Mouse (Mus musculus) spleen, adult 2 months (tissue): ENCODE measurements at regions not wholly inside any gene's neighbourhood (a gene's known extent, or its start where the extent isn't known, plus 50 kb on each side); places are given as distances from the start of the nearest gene placed in this dataset.

Source experiments
- DNase-seq, 2 experiments: peaks; one replicate each; pipeline versions ENCODE4 v3.0.0 to v3.0.0-alpha.2; 2012 to 2021; ENCODE audit warnings: low spot score in 2 of 2, low read depth in 1 of 2
- H3K27ac ChIP-seq: fragments of 200-500 bp; 2 replicates; pipeline ENCODE4 v1.5.1; 2012; ENCODE audit warnings: low read length, inconsistent platforms; ENCODE audit not compliant: insufficient read depth
- H3K27me3 ChIP-seq: fragments of 200-500 bp; 2 replicates; pipeline ENCODE4 v1.6.1; 2012; ENCODE audit warnings: mild to moderate bottlenecking, moderate library complexity, low read length, inconsistent platforms; ENCODE audit not compliant: control insufficient read depth, insufficient read depth
- H3K36me3 ChIP-seq: fragments of 200-500 bp; 2 replicates; pipeline ENCODE4 v1.6.1; 2012; ENCODE audit warnings: mild to moderate bottlenecking, low read length, inconsistent platforms; ENCODE audit not compliant: control insufficient read depth, insufficient read depth
- H3K4me1 ChIP-seq: fragments of 200-500 bp; 2 replicates; pipeline ENCODE4 v1.6.1; 2011; ENCODE audit warnings: inconsistent platforms; ENCODE audit not compliant: control insufficient read depth, insufficient read depth, insufficient read length
- H3K4me3 ChIP-seq: fragments of 200-500 bp; 2 replicates; pipeline ENCODE4 v1.5.1; 2011; ENCODE audit warnings: mild to moderate bottlenecking, inconsistent platforms; ENCODE audit not compliant: insufficient read depth, insufficient read length; ENCODE audit errors: extremely low read depth
- CTCF ChIP-seq: fragments of 200-500 bp; IDR thresholded peaks from 2 replicates; pipeline ENCODE4 v1.5.1; 2011; ENCODE audit warnings: mild to moderate bottlenecking, inconsistent platforms; ENCODE audit not compliant: insufficient read depth, insufficient read length, insufficient replicate concordance; ENCODE audit errors: extremely low read depth
- POLR2A ChIP-seq: fragments of 200-500 bp; IDR thresholded peaks from 2 replicates; pipeline ENCODE4 v1.6.1; 2011; ENCODE audit warnings: low read depth, low read length, inconsistent platforms
- WGBS: fragments of 180-500 bp; shearing (Covaris S2); methylation state at CpG from one replicate; pipeline ENCODE4 v1.1.7; 2018; 5-methylcytosine and 5-hydroxymethylcytosine counted together

- no peak overlapping the region for H3K27ac ChIP-seq
- no peaks in the 10 kb centered on the region for H3K4me1 ChIP-seq
- WGBS, result 87% methylated on average over 6 of the region's 6 CpGs
- no peak for DNase-seq
- H3K27me3 ChIP-seq, result no peaks in the 10 kb centered on the region
- no peak for TF ChIP-seq CTCF
- TF ChIP-seq POLR2A, result no peak
- H3K36me3 ChIP-seq, result no peaks in the 10 kb centered on the region
- no peak overlapping the region for H3K4me3 ChIP-seq
Measured at GRCm38 (mm10) chr13:106510435-106510834, 426.3 kb downstream of the Ipo11 start.

- H3K36me3 ChIP-seq, result no peaks in the 10 kb centered on the region
- no peak for DNase-seq
- no peaks in the 10 kb centered on the region for H3K4me1 ChIP-seq
- H3K27me3 ChIP-seq, result no peaks in the 10 kb centered on the region
- no peak overlapping the region for H3K4me3 ChIP-seq
- 86% methylated on average over 6 of the region's 6 CpGs for WGBS
- no peak for TF ChIP-seq POLR2A
- no peak for TF ChIP-seq CTCF
- no peak overlapping the region for H3K27ac ChIP-seq
Measured at GRCm38 (mm10) chr13:106501273-106501672, 435.5 kb downstream of the Ipo11 start.

- 76% methylated on average over 4 of the region's 4 CpGs for WGBS
- Histone ChIP-seq H3K4me3 (no peak overlapping the region), H3K36me3 (no peaks in the 10 kb centered on the region), H3K4me1 (no peaks in the 10 kb centered on the region), H3K27ac (no peak overlapping the region), H3K27me3 (no peaks in the 10 kb centered on the region)
- DNase-seq, result no peak
- no peak for TF ChIP-seq CTCF
- no peak for TF ChIP-seq POLR2A
Measured at GRCm38 (mm10) chr13:106471264-106471663, 465.5 kb downstream of the Ipo11 start.

GRCm38 (mm10) chr13:106454366-106454927 is 482.3 kb downstream of the Ipo11 start:
- Histone ChIP-seq H3K4me3 (no peak overlapping the region), H3K27me3 (no peaks in the 10 kb centered on the region), H3K36me3 (no peaks in the 10 kb centered on the region), H3K4me1 (no peaks in the 10 kb centered on the region), H3K27ac (no peak overlapping the region)
- 85% methylated on average over 6 of the region's 6 CpGs for WGBS
- TF ChIP-seq CTCF, result no peak
- TF ChIP-seq POLR2A, result no peak
- no peak for DNase-seq

GRCm38 (mm10) chr13:106432165-106432564 is 504.6 kb downstream of the Ipo11 start:
- Histone ChIP-seq H3K36me3 (no peaks in the 10 kb centered on the region), H3K4me1 (no peaks in the 10 kb centered on the region), H3K4me3 (no peak overlapping the region), H3K27me3 (no peaks in the 10 kb centered on the region), H3K27ac (no peak overlapping the region)
- TF ChIP-seq CTCF (no peak), POLR2A (no peak)
- 81% methylated on average over 3 of the region's 3 CpGs for WGBS
- no peak for DNase-seq

GRCm38 (mm10) chr13:106406608-106407038 is 530.1 kb downstream of the Ipo11 start:
- 52% methylated on average over 1 of the region's 1 CpGs for WGBS
- H3K4me3 ChIP-seq, result no peak overlapping the region
- H3K27ac ChIP-seq, result no peak overlapping the region
- TF ChIP-seq POLR2A, result no peak
- no peak for TF ChIP-seq CTCF
- no peaks in the 10 kb centered on the region for H3K27me3 ChIP-seq
- H3K36me3 ChIP-seq, result no peaks in the 10 kb centered on the region
- no peak for DNase-seq
- H3K4me1 ChIP-seq, result no peaks in the 10 kb centered on the region

- H3K27ac ChIP-seq, result no peak overlapping the region
- no peaks in the 10 kb centered on the region for H3K4me1 ChIP-seq
- H3K36me3 ChIP-seq, result no peaks in the 10 kb centered on the region
- no peak for DNase-seq
- no peak overlapping the region for H3K4me3 ChIP-seq
- WGBS, result 79% methylated on average over 8 of the region's 8 CpGs
- H3K27me3 ChIP-seq, result no peaks in the 10 kb centered on the region
- TF ChIP-seq CTCF, result no peak
- TF ChIP-seq POLR2A, result no peak
Measured at GRCm38 (mm10) chr13:106392642-106393041, 544.1 kb downstream of the Ipo11 start.
